Mouse (Mus musculus): ENCODE data around the gene Negr1. TPM values are rescaled to one million over a fixed set of nuclear protein-coding genes. Genes with fewer than 3 reads are reported as not detected.
A peak's percentile ranks its signal among the peaks of the same experiment; 100 is the strongest.

Negr1 gene
- polyA plus RNA-seq, 1 experiment from 2014 or later: 31.6 TPM

- H3K4me1 ChIP-seq (replicated peaks): no peaks in the 10 kb centered on the region
- no peaks in the 10 kb centered on the region for H3K27me3 ChIP-seq
- H3K27ac ChIP-seq: no peak overlapping the region
- H3K4me2 ChIP-seq: no peak overlapping the region
- no peak for ATAC-seq (ENCODE audit: low FRiP score)
- H3K9ac ChIP-seq: no peak overlapping the region
- H3K4me3 ChIP-seq: no peak overlapping the region
- H3K36me3 ChIP-seq: no peaks in the 10 kb centered on the region
- H3K9me3 ChIP-seq: no peaks in the 10 kb centered on the region
- WGBS: 92% methylated on average over 2 of the region's 2 CpGs
These were observed 369.4 kb downstream of the Negr1 start for GRCm38 (mm10) chr3:156931011-156931410.

- 98% methylated on average over 1 of the region's 1 CpGs for WGBS
- no peaks in the 10 kb centered on the region for H3K9me3 ChIP-seq
- no peak overlapping the region for H3K4me3 ChIP-seq
- H3K27me3 ChIP-seq: no peaks in the 10 kb centered on the region
- H3K4me1 ChIP-seq (replicated peaks): no peaks in the 10 kb centered on the region
- H3K4me2 ChIP-seq: no peak overlapping the region
- H3K9ac ChIP-seq: no peak overlapping the region
- no peak overlapping the region for H3K27ac ChIP-seq
- ATAC-seq (ENCODE audit: low FRiP score): no peak
- H3K36me3 ChIP-seq: no peaks in the 10 kb centered on the region
These were observed 369.9 kb downstream of the Negr1 start for GRCm38 (mm10) chr3:156931540-156931939.

DNA sequence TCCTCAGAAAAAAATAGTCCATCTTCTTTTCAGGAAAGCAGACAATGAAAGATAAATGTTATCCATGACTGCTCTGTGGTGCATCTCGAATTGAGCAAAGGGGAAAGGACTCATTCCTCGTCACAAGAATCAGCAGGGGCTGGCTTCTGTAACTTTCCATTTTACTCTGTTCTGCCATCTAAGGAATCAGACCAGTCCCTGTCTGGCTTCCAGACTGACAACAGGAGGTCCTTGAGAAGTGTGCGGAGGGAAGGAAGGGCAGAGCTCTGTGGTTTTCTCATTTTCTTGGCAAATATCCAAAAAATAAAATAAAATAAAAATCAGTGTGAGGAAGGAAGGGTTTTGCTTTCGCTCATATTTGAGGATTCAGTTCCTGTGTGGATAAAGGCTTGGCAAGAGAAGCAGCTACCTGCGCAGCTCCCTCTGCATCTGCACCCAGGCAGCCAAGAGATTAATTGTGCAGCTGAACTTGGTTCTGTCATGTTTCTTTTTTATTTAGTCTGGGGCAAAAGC is 373.2 kb downstream of the Negr1 start:
- Histone ChIP-seq H3K4me1 (replicated peaks) (no peaks in the 10 kb centered on the region), H3K36me3 (no peaks in the 10 kb centered on the region), H3K9me3 (no peaks in the 10 kb centered on the region), H3K4me3 (no peak overlapping the region), H3K9ac (no peak overlapping the region), H3K27me3 (no peaks in the 10 kb centered on the region), H3K27ac (no peak overlapping the region), H3K4me2 (no peak overlapping the region)
- no peak for ATAC-seq (ENCODE audit: low FRiP score)
- WGBS: 55% methylated on average over 5 of the region's 5 CpGs

- 36% methylated on average over 6 of the region's 6 CpGs for WGBS
- no peaks in the 10 kb centered on the region for H3K9me3 ChIP-seq
- no peak overlapping the region for H3K4me2 ChIP-seq
- H3K4me1 ChIP-seq (replicated peaks): 0 out of 2 replicates have a peak, but pooled peaks cover 8% of the 10 kb centered on the region
- ATAC-seq (ENCODE audit: low FRiP score): no peak
- H3K36me3 ChIP-seq: no peaks in the 10 kb centered on the region
- H3K9ac ChIP-seq: no peak overlapping the region
- H3K4me3 ChIP-seq: no peak overlapping the region
- no peaks in the 10 kb centered on the region for H3K27me3 ChIP-seq
- H3K27ac ChIP-seq: no peak overlapping the region
These were observed 385.8 kb downstream of the Negr1 start for GRCm38 (mm10) chr3:156947404-156947803.

- H3K9me3 ChIP-seq: no peaks in the 10 kb centered on the region
- no peaks in the 10 kb centered on the region for H3K4me1 ChIP-seq (replicated peaks)
- no peaks in the 10 kb centered on the region for H3K36me3 ChIP-seq
- 84% methylated on average over 6 of the region's 6 CpGs for WGBS
- H3K27ac ChIP-seq: no peak overlapping the region
- H3K4me2 ChIP-seq: no peak overlapping the region
- no peaks in the 10 kb centered on the region for H3K27me3 ChIP-seq
- no peak overlapping the region for H3K4me3 ChIP-seq
- H3K9ac ChIP-seq: no peak overlapping the region
- no peak for ATAC-seq (ENCODE audit: low FRiP score)
These were observed 391.4 kb downstream of the Negr1 start for GRCm38 (mm10) chr3:156952970-156953369.

GRCm38 (mm10) chr3:156955094-156955493 is 393.5 kb downstream of the Negr1 start:
- no peaks in the 10 kb centered on the region for H3K4me1 ChIP-seq (replicated peaks)
- H3K27ac ChIP-seq: no peak overlapping the region
- H3K4me2 ChIP-seq: no peak overlapping the region
- H3K27me3 ChIP-seq: no peaks in the 10 kb centered on the region
- no peak for ATAC-seq (ENCODE audit: low FRiP score)
- H3K9me3 ChIP-seq: no peaks in the 10 kb centered on the region
- H3K9ac ChIP-seq: no peak overlapping the region
- no peaks in the 10 kb centered on the region for H3K36me3 ChIP-seq
- WGBS: 91% methylated on average over 4 of the region's 4 CpGs
- no peak overlapping the region for H3K4me3 ChIP-seq

GRCm38 (mm10) chr3:156958640-156959039 is 397.0 kb downstream of the Negr1 start:
- H3K27me3 ChIP-seq: no peaks in the 10 kb centered on the region
- 92% methylated on average over 7 of the region's 7 CpGs for WGBS

GRCm38 (mm10) chr3:156968764-156969163 is 407.2 kb downstream of the Negr1 start:
- no peak for ATAC-seq (ENCODE audit: low FRiP score)
- Histone ChIP-seq H3K36me3 (no peaks in the 10 kb centered on the region), H3K9me3 (no peaks in the 10 kb centered on the region), H3K4me1 (replicated peaks) (no peaks in the 10 kb centered on the region), H3K27ac (no peak overlapping the region), H3K4me3 (no peak overlapping the region), H3K9ac (no peak overlapping the region), H3K4me2 (no peak overlapping the region), H3K27me3 (no peaks in the 10 kb centered on the region)
- WGBS: 72% methylated on average over 2 of the region's 2 CpGs

More at GRCm38 (mm10) chr3:156958640-156959039, 397.0 kb downstream of the Negr1 start:
- Histone ChIP-seq H3K4me1 (replicated peaks) (no peaks in the 10 kb centered on the region), H3K27ac (no peak overlapping the region), H3K9ac (no peak overlapping the region), H3K4me3 (no peak overlapping the region), H3K9me3 (no peaks in the 10 kb centered on the region), H3K36me3 (no peaks in the 10 kb centered on the region), H3K4me2 (no peak overlapping the region)
- ATAC-seq (ENCODE audit: low FRiP score): no peak

DNA sequence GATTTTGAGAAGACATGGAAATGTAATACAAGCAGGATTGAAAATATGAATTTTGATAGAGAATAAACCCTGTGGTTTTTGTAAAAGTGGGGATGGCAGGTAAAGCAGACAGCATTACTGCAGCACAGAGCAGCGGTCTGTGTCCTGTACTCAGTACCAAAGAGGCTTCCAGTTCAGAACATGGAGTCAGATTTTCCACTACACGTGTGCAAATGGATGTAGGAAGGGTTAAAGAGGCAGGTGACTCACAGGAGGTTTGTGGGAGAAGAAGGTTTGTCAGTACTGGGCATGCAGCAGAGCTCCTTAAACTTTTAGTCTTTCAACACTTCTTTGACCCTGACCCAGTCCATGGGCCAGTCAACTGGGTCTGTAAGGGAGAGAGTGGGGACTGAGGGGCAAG is 409.5 kb downstream of the Negr1 start:
- ATAC-seq (ENCODE audit: low FRiP score): no peak
- Histone ChIP-seq H3K4me3 (no peak overlapping the region), H3K9me3 (no peaks in the 10 kb centered on the region), H3K27ac (no peak overlapping the region), H3K4me2 (no peak overlapping the region), H3K27me3 (no peaks in the 10 kb centered on the region), H3K4me1 (replicated peaks) (no peaks in the 10 kb centered on the region), H3K9ac (no peak overlapping the region), H3K36me3 (no peaks in the 10 kb centered on the region)
- 83% methylated on average over 2 of the region's 2 CpGs for WGBS

- no peaks in the 10 kb centered on the region for H3K9me3 ChIP-seq
- no peak overlapping the region for H3K4me2 ChIP-seq
- H3K4me1 ChIP-seq (replicated peaks): peaks cover 11% of the 10 kb centered on the region
- WGBS: 67% methylated on average over 2 of the region's 2 CpGs
- H3K27me3 ChIP-seq: no peaks in the 10 kb centered on the region
- H3K27ac ChIP-seq: no peak overlapping the region
- H3K36me3 ChIP-seq: no peaks in the 10 kb centered on the region
- ATAC-seq (ENCODE audit: low FRiP score): no peak
- no peak overlapping the region for H3K4me3 ChIP-seq
- H3K9ac ChIP-seq: no peak overlapping the region
These were observed 415.2 kb downstream of the Negr1 start for GRCm38 (mm10) chr3:156976816-156977215.

- Histone ChIP-seq H3K9ac (no peak overlapping the region), H3K36me3 (no peaks in the 10 kb centered on the region), H3K27me3 (no peaks in the 10 kb centered on the region), H3K4me1 (replicated peaks) (peaks cover 14% of the 10 kb centered on the region), H3K27ac (peak overlapping the region; percentile 25; the same call in 1 of the 2 replicates), H3K4me3 (no peak overlapping the region), H3K4me2 (no peak overlapping the region), H3K9me3 (no peaks in the 10 kb centered on the region)
- ATAC-seq (ENCODE audit: low FRiP score): peak; percentile 72
- WGBS: 53% methylated on average over 11 of the region's 11 CpGs
These were observed 418.6 kb downstream of the Negr1 start for GRCm38 (mm10) chr3:156980042-156980716.

DNA sequence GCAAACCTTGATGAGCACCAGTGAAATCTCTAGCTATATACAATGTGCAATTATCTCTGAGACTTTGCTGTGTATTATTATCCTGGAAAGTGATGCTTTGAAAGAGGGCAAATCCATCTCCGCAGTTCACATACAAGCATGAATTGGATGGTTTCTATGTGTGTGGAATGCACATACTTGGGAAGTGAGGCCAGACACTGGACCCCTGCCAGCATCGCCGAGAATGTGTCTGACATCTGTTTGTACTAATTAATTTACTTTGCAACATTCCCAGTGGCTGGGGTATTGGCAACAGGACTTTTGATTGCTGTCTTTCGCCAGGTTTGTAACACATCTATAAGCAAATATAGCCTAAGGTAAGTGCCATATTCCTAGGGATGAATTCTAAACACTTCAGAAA is 420.5 kb downstream of the Negr1 start:
- peak; percentile 45; the same call in 1 of the 2 replicates for ATAC-seq (ENCODE audit: low FRiP score)
- Histone ChIP-seq H3K9me3 (no peaks in the 10 kb centered on the region), H3K9ac (no peak overlapping the region), H3K4me2 (no peak overlapping the region), H3K4me3 (no peak overlapping the region), H3K4me1 (replicated peaks) (peaks cover 14% of the 10 kb centered on the region), H3K27ac (no peak overlapping the region), H3K36me3 (no peaks in the 10 kb centered on the region), H3K27me3 (no peaks in the 10 kb centered on the region)
- 32% methylated on average over 4 of the region's 4 CpGs for WGBS

GRCm38 (mm10) chr3:156987113-156987512 is 425.5 kb downstream of the Negr1 start:
- WGBS: 94% methylated on average over 3 of the region's 3 CpGs
- Histone ChIP-seq H3K9me3 (no peaks in the 10 kb centered on the region), H3K4me3 (no peak overlapping the region), H3K36me3 (no peaks in the 10 kb centered on the region), H3K27me3 (no peaks in the 10 kb centered on the region), H3K9ac (no peak overlapping the region), H3K4me1 (replicated peaks) (peaks cover 2% of the 10 kb centered on the region; the same call in 1 of the 2 replicates), H3K4me2 (no peak overlapping the region), H3K27ac (no peak overlapping the region)
- no peak for ATAC-seq (ENCODE audit: low FRiP score)

Data from hindbrain, embryonic 13.5 days (tissue).